Comparison of ENCODE assay signal across 18 mouse cellular contexts in genomic region chr1:88199996-88200395, GRCm38 (mm10). TPM values are rescaled to one million over a fixed set of nuclear protein-coding genes. Genes with fewer than 3 reads are reported as not detected.
DNase-seq lines count a peak whose midpoint lies in the region.
"Had no signal": no experiment of that assay in that cellular context is flagged by ENCODE, and none has a peak within 500 bp of the region (broad histone marks: within the 10 kb centered on the region; RNA-seq: fewer than 3 reads in every experiment).

No protein-coding gene starts in this region.

- DNase-seq in kidney, adult 18-20 months, result peak; percentile 39
- no peak for DNase-seq in kidney, postnatal 36 days
- DNase-seq in brain, adult 2 months (ENCODE audit: low read depth, low spot score), result peak; percentile 65
- peak; percentile 48 for DNase-seq in cerebellum, adult 8-10 months
- DNase-seq in cerebellum, postnatal 36 days, result peak; percentile 47 to 49
- no peak for DNase-seq in left cerebral cortex, adult 9 months (ENCODE audit: low spot score in 2 of 2)
- DNase-seq in layer of hippocampus, postnatal 25 days (ENCODE audit: extremely low spot score in 1 of 2, low spot score in 1 of 2), result no peak
- DNase-seq: adrenal gland, adult 2 months; gastrocnemius, postnatal 36 days; heart, postnatal 4 days; layer of hippocampus, adult 9-11 months; liver, postnatal 0 days; thymus, adult 18-20 months; thymus, postnatal 4 days had no signal

RNA-seq across cellular contexts. Expression of gene Ugt1a2, which starts 0.4 kb away (rescaled TPM):
- not detected for total RNA-seq in layer of hippocampus, postnatal 25 days (2021)
- total RNA-seq: ES-E14; gastrocnemius, postnatal 36 days; heart, postnatal 4 days; left cerebral cortex, postnatal 14 days; midbrain, postnatal 0 days had no signal

RNA-seq across cellular contexts. Expression of gene Dnajb3, which starts 5.6 kb away (rescaled TPM):
- total RNA-seq in layer of hippocampus, postnatal 25 days (2021), result 1 to 10 TPM; 2.7 to 4.0 TPM
- total RNA-seq: gastrocnemius, adult 18-20 months; gastrocnemius, postnatal 36 days had no signal

RNA-seq across cellular contexts. Expression of gene Ugt1a1, which starts 11.8 kb away (rescaled TPM):
- total RNA-seq in layer of hippocampus, postnatal 25 days (2021), result not detected
- total RNA-seq: ES-E14; gastrocnemius, postnatal 36 days; heart, postnatal 4 days; midbrain, postnatal 0 days had no signal

RNA-seq across cellular contexts. Expression of gene Mroh2a, which starts 26.8 kb away (rescaled TPM):
- under 1 TPM in 1 of 2 experiments, not detected in 1; 0.21 TPM for total RNA-seq in layer of hippocampus, postnatal 25 days (2021)
- total RNA-seq: gastrocnemius, adult 18-20 months; gastrocnemius, postnatal 36 days; midbrain, postnatal 0 days had no signal

RNA-seq across cellular contexts. Expression of gene Ugt1a5, which starts 34.2 kb away (rescaled TPM):
- not detected for total RNA-seq in layer of hippocampus, postnatal 25 days (2021)
- total RNA-seq: ES-E14; heart, postnatal 4 days; midbrain, postnatal 0 days had no signal

Comparison
In these comparisons a context has a peak if more than half of its experiments do, and no peak if none do; other contexts are left out.
1. DNase-seq: peak in kidney, adult 18-20 months (single experiment), brain, adult 2 months (single experiment), cerebellum, adult 8-10 months (single experiment) and cerebellum, postnatal 36 days (2 of 2); none in kidney, postnatal 36 days (0 of 2), left cerebral cortex, adult 9 months (0 of 2) and layer of hippocampus, postnatal 25 days (0 of 2).